Mouse (Mus musculus) olfactory bulb, adult 2 months (tissue): ENCODE measurements around the gene Tgfbr1. TPM values are rescaled to one million over a fixed set of nuclear protein-coding genes. Genes with fewer than 3 reads are reported as not detected.
"Not testable (repeated sequence)": the region's sequence is repeated elsewhere in the genome, so short reads cannot be mapped to it uniquely, and the experiment has no call there.

Source experiments
- H3K27ac ChIP-seq: fragments of 200-500 bp; 2 replicates; pipeline ENCODE4 v1.5.1; 2012; ENCODE audit warnings: low read depth, low read length; ENCODE audit not compliant: insufficient read depth
- H3K4me1 ChIP-seq: fragments of 200-500 bp; 2 replicates; pipeline ENCODE4 v1.6.1; 2012; ENCODE audit warnings: low read length; ENCODE audit not compliant: control insufficient read depth, insufficient read depth
- H3K4me3 ChIP-seq: fragments of 200-500 bp; 2 replicates; pipeline ENCODE4 v1.5.1; 2012; ENCODE audit warnings: mild to moderate bottlenecking, low read depth, low read length, moderate library complexity; ENCODE audit not compliant: insufficient read depth
- CTCF ChIP-seq: fragments of 200-500 bp; IDR thresholded peaks from 2 replicates; pipeline ENCODE4 v1.5.1; 2012; ENCODE audit warnings: low read depth, mild to moderate bottlenecking, low read length, moderate library complexity; ENCODE audit not compliant: insufficient read depth
- POLR2A ChIP-seq: fragments of 200-500 bp; IDR thresholded peaks from 2 replicates; pipeline ENCODE4 v1.6.1; 2012; ENCODE audit warnings: mild to moderate bottlenecking, low read depth, low read length, moderate library complexity; ENCODE audit not compliant: insufficient read depth
- WGBS: fragments of 180-500 bp; shearing (Covaris S2); methylation state at CpG from one replicate; pipeline ENCODE4 v1.1.7; 2018; 5-methylcytosine and 5-hydroxymethylcytosine counted together
- polyA plus RNA-seq: library from polyadenylated mRNA; stranded (reverse); fragments of >200 nt; gene quantifications from 2 replicates; pipeline ENCODE4 v1.2.4, GENCODE M21; 2012; ENCODE audit warnings: low replicate concordance; ENCODE audit not compliant: missing spikeins, insufficient read depth, insufficient read length

Gene Tgfbr1
- polyA plus RNA-seq, 1 experiment = not detected

GRCm38 (mm10) chr4:47363134-47363533, 10.1 kb downstream of the Tgfbr1 start:
- Histone ChIP-seq H3K4me3 (no peak overlapping the region), H3K4me1 (no peaks in the 10 kb centered on the region), H3K27ac (no peak overlapping the region)
- no peak for TF ChIP-seq POLR2A
- TF ChIP-seq CTCF = no peak
- 52% methylated on average over 3 of the region's 3 CpGs for WGBS

GRCm38 (mm10) chr4:47368717-47369116, 15.7 kb downstream of the Tgfbr1 start:
- H3K4me1 ChIP-seq = no peaks in the 10 kb centered on the region
- H3K27ac ChIP-seq = no peak overlapping the region
- no peak for TF ChIP-seq POLR2A
- TF ChIP-seq CTCF = no peak
- 66% methylated on average over 2 of the region's 2 CpGs for WGBS
- H3K4me3 ChIP-seq = no peak overlapping the region

DNA sequence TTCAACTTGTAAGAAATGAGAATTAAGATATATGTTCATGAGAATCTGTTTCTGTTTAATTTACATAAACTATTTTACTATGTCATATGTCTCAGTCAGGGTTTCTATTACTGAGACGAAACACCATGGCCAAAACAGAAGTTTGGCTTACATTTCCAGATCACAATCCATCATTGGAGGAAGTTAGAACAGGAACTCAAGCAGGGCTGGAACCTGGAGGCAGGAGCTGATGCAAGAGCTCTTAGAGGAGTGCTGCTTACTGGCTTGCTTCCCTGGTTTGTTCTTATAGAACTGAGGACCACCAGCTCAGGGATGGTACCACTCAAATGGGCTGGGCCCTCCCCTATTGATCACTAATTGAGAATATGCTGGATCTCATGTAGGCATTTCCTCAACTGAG, 25.7 kb downstream of the Tgfbr1 start:
- H3K4me3 ChIP-seq = no peak overlapping the region
- no peak overlapping the region for H3K27ac ChIP-seq
- no peak for TF ChIP-seq CTCF
- no peak for TF ChIP-seq POLR2A
- whole genome bisulfite sequencing = 76% methylated on average over 1 of the region's 1 CpGs
- H3K4me1 ChIP-seq = no peaks in the 10 kb centered on the region

DNA sequence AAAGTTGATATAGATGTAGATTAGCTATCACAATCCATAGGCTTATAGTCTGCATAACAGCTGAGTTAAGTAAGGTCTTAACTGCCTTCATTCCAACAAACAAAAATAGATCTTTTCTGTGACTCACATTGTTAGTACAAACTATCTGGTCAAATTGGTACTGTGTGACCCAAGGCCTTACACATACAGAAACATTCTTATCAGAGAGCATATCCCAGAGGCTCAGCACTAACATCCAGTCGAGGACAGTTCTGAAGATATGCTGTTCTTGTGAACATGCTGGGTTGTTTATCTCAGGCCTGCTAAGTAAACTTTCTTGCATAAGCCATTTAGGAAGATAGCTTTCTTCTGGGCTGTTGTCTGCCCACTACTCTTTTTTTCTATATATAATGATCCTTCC, 29.4 kb downstream of the Tgfbr1 start:
- no peak for TF ChIP-seq CTCF
- no peak for TF ChIP-seq POLR2A

DNA sequence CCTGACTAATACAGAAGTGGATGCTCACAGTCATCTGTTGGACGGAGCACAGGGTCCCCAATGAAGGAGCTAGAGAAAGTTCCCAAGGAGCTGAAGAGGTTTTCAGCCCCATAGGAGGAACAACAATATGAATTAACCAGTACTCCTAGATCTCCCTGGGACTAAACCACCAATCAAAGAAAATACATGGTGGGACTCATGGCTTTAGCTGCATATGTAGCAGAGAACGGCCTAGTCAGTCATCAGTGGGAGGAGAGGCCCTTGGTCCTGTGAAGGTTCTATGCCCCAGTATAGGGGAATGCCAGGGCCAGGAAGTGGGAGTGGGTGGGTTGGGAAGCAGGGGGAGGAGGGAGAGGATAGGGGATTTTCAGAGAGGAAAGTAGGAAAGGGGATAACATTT, 38.9 kb downstream of the Tgfbr1 start:
- not testable (repeated sequence) for H3K4me1 ChIP-seq
- WGBS = 100% methylated on average over 2 of the region's 2 CpGs

More for the DNA sequence above, 29.4 kb downstream of the Tgfbr1 start:
- Histone ChIP-seq H3K4me3 (no peak overlapping the region), H3K4me1 (no peaks in the 10 kb centered on the region), H3K27ac (no peak overlapping the region)
- 84% methylated on average over 1 of the region's 1 CpGs for WGBS

DNA sequence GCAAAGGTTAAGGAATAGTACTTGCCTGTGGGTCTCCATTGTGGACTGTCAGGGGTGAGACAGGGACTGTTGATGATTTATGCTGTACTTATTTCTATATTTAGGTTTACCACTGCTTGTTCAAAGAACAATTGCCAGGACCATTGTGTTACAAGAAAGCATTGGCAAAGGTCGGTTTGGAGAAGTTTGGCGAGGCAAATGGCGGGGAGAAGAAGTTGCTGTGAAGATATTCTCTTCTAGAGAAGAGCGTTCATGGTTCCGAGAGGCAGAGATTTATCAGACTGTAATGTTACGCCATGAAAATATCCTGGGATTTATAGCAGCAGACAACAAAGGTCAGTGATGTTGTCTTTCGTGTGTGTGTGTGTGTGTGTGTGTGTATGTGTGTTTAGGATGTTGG, 43.2 kb downstream of the Tgfbr1 start:
- Histone ChIP-seq H3K4me3 (no peak overlapping the region), H3K27ac (no peak overlapping the region), H3K4me1 (no peaks in the 10 kb centered on the region)
- TF ChIP-seq CTCF (no peak), POLR2A (no peak)
- 96% methylated on average over 7 of the region's 7 CpGs for WGBS

More for the DNA sequence above, 38.9 kb downstream of the Tgfbr1 start:
- H3K4me3 ChIP-seq, H3K27ac ChIP-seq: not testable (repeated sequence)

DNA sequence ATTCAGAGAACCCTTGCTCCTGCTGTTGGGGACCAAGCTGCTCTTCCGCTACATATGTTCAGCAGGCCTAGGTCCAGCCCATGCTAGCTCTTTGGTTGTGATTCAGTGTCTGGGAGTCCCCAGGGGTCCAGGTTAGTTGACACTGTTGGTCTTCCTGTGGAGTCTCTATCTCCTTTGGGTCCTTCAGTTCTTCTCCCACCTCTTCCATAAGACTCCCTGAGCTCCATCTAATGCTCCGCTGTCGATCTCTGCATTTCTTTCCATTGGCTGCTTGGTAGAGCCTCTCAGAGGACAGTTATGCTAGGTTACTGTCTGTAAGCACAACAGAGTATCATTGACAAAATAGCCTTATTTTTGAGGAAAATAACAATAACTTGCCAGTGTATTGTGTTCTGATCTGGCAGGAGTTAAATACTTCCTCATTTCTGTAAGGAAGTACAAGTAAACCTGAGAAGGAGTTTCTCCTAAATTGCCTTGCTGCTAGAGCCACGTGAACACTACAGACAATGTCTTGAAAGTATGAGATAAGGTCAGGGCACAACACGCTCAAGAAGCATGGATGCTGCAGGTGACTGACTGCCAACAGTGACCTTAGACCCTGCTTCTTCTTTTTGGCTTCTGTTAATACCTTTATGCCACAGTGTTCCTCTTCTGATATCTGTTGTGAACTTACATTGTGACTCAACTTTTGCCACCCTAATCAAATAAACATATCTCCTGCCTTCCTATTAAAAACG, 45.1 kb downstream of the Tgfbr1 start:
- TF ChIP-seq CTCF (no peak), POLR2A (no peak)
- WGBS = 93% methylated on average over 6 of the region's 6 CpGs
- Histone ChIP-seq H3K4me1 (no peaks in the 10 kb centered on the region), H3K4me3 (no peak overlapping the region), H3K27ac (no peak overlapping the region)

GRCm38 (mm10) chr4:47399824-47400223, 46.8 kb downstream of the Tgfbr1 start:
- Histone ChIP-seq H3K4me1 (no peaks in the 10 kb centered on the region), H3K27ac (no peak overlapping the region), H3K4me3 (no peak overlapping the region)
- TF ChIP-seq CTCF (no peak), POLR2A (no peak)

DNA sequence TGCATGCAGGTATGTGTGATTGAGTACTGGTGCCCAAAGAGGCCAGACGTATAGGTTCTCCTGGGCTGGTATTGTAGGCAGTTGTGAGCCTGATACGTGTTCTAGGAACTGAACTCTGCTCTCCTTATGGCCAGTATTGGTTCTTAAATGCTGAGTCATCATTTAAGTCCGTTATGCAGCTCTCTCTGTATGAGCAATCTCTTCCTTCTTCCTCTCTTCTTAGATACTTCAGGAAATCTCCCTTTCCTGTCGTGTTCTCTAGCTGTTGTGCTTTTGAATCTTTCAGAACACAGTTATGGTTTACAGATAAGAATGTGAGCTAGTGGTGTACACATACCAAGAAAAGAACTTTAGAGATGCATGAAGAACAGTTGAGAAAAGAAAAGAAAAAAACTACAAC, 47.3 kb downstream of the Tgfbr1 start:
- Histone ChIP-seq H3K4me1 (no peaks in the 10 kb centered on the region), H3K4me3 (no peak overlapping the region), H3K27ac (no peak overlapping the region)
- 89% methylated on average over 4 of the region's 4 CpGs for WGBS
- TF ChIP-seq CTCF = no peak
- TF ChIP-seq POLR2A = no peak

GRCm38 (mm10) chr4:47402200-47402599, 49.2 kb downstream of the Tgfbr1 start:
- TF ChIP-seq POLR2A = no peak
- TF ChIP-seq CTCF = no peak
- Histone ChIP-seq H3K4me1 (no peaks in the 10 kb centered on the region), H3K4me3 (no peak overlapping the region), H3K27ac (no peak overlapping the region)
